Mouse (Mus musculus): ENCODE results near the gene Dhfr. TPM values are rescaled to one million over a fixed set of nuclear protein-coding genes. Genes with fewer than 3 reads are reported as not detected.

Dhfr gene
- total RNA-seq (2023): 1 to 10 TPM; 4.4 TPM

DNA sequence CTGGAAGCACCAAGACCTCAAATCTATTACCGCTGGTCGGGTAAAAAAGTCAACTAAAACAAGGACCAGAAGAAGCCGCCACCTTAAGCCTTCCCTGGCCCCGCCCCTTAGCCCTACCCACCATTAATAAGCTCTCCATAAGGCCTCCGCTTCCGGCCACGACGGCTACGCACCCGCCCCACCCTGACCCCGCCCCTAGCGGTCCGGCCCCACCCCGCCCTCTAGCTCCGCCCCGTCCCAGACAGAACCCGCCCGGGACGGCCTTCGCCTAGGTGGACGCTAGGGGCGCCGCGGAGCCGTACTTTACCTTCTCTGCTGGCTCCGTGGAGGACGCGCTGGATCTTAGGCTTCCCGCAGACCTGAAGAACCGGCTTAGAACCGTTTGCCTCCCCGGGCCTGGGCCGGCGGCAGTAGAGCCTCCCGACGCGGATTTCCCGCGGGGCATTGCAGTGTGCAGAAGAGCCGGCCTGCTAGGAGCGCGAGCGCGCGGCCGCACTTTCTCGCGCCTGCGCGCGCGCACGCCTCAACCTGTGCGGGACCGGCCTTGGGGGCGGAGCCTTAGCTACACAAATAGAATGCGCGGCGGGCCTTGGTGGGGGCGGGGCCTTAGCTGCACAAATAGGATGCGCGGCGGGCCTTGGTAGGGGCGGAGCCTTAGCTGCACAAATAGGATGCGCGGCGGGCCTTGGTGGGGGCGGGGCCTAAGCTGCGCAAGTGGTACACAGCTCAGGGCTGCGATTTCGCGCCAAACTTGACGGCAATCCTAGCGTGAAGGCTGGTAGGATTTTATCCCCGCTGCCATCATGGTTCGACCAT, at the start of gene Dhfr, which contains the start of gene Msh3:
TSS of gene Dhfr (plus strand) at position 271 of the 816 bp plus-strand sequence.
TSS of gene Msh3 (minus strand) at position 548 of the 816 bp plus-strand sequence.

DNA sequence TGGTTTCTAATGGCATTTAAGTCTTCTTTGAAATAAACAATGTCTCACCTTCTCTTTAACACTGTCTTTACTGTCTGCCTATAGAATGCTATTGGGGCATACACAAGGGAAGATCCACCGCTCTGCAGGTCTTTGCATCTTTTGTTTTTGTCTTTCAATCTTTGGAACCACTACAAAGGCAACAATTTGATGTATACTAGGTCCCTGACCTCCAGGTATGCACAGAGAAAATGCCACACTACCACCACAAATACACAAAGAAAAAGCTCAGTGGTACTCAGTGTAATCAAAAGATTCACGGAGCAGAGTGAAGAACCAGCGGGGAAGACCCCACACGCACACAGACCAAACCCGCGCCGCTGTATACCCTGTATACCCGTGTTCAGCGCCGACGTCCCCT, 48.8 kb upstream of the Dhfr start, which contains the start of gene Gm20379:
TSS of gene Gm20379 (plus strand) at position 301 of the 400 bp plus-strand sequence.

DNA sequence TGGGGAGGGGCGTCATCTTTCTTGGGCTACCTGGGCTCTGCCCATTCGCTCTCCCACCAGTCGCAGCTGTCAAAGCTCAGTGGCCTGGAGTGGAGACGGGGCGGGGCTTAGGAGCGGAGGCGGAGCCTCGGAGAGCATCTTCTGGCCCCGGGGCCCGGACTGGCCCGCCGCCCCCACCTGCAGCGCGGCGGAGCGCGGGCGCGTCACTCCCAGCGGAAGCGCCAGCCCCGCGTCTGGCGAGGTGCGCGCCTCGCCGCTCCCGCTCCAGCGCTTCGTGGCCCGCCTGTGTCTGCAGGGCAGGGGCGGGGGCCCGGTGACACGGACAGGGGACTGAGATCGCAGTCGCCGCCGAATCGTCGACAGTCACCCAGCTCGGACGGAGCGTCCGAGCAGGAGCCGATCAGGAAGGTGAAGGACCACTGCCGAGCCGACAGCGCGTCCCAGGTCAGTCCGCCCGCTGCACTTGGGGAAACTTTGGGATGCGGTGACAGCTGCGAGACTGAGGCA, 71.3 kb downstream of the Dhfr start, which contains the start of gene Ankrd34b:
TSS of gene Ankrd34b (plus strand) at position 139 of the 507 bp plus-strand sequence.

Other genes starting within 250 kb of the Dhfr start
- gene Rasgrf2, start 223.1 kb upstream of the Dhfr start, total RNA-seq (2023): 1 to 10 TPM; 1.3 to 3.7 TPM
- gene Gm20379, start 48.7 kb upstream of the Dhfr start, total RNA-seq (2023): not detected
- 10 to 100 TPM; 16.2 to 16.5 TPM for gene Msh3, start 277 bp downstream of the Dhfr start, total RNA-seq (2023)
- not detected for gene Ankrd34b, start 71.2 kb downstream of the Dhfr start, total RNA-seq (2023)
- 1 to 10 TPM; 3.4 to 3.8 TPM for gene Fam151b, start 129.3 kb downstream of the Dhfr start, total RNA-seq (2023)
- 10 to 100 TPM; 15.0 to 16.1 TPM for gene Zfyve16, start 176.1 kb downstream of the Dhfr start, total RNA-seq (2023)
- gene Spz1, start 221.4 kb downstream of the Dhfr start, total RNA-seq (2023): not detected

Measured in neutrophil, adult 83 days (primary cell).